ENCODE assay signal across 8 mouse cellular contexts in genomic region chr6:113530932-113531839, GRCm38 (mm10). TPM values are rescaled to one million over a fixed set of nuclear protein-coding genes. Genes with fewer than 3 reads are reported as not detected.
DNase-seq lines count a peak whose midpoint lies in the region; ATAC-seq and TF ChIP-seq lines count a peak whose summit lies in the region.

Gene Emc3, minus strand, starts transcription at chr6:113531652.
Gene Fancd2, plus strand, starts transcription at chr6:113531682.

- WGBS in cerebellum, adult 2 months = under 1% methylated on average over 47 of the region's 47 CpGs
- WGBS in lung, embryonic 14.5 days = under 1% methylated on average over 47 of the region's 47 CpGs

- no peak for TF ChIP-seq CTCF in cerebellum, adult 2 months (IDR thresholded peaks at IDR 0.05; ENCODE audit: borderline replicate concordance, insufficient read depth, low read depth, low read length)
- TF ChIP-seq CTCF in lung, embryonic 14.5 days (IDR thresholded peaks at IDR 0.05; ENCODE audit: low read depth) = no peak

- peak; percentile 73; the same call in 1 of the 2 replicates for TF ChIP-seq POLR2A in cerebellum, adult 2 months (IDR thresholded peaks at IDR 0.05; ENCODE audit: borderline replicate concordance, insufficient read depth, low read length)

- no peaks in the 10 kb centered on the region for H3K27me3 ChIP-seq in cerebellum, adult 2 months (ENCODE audit: control insufficient read depth, insufficient read depth, low read length)
- H3K27me3 ChIP-seq in lung, embryonic 14.5 days (ENCODE audit: insufficient read depth, low read length) = no peaks in the 10 kb centered on the region

- H3K9me3 ChIP-seq in lung, embryonic 14.5 days (ENCODE audit: low read depth, low read length) = no peaks in the 10 kb centered on the region

- ATAC-seq in hematopoietic stem cell, adult 5-6 weeks (replicated peaks in 1 of 2; ENCODE audit: insufficient read depth in 1 of 2, low FRiP score in 2 of 2, low TSS enrichment in 1 of 2, low read depth in 1 of 2, poor library complexity in 2 of 2, severe bottlenecking in 2 of 2) = peak; percentile 82 to 94
- ATAC-seq in lung, embryonic 14.5 days (ENCODE audit: insufficient read depth) = peak; percentile 95
- ATAC-seq in neutrophil, adult 5-6 weeks (ENCODE audit: extremely low read depth, insufficient number of reproducible peaks, low FRiP score, poor library complexity, severe bottlenecking) = peak; percentile 93

- H3K36me3 ChIP-seq in lung, embryonic 14.5 days (ENCODE audit: insufficient read depth) = peaks cover 9% of the 10 kb centered on the region

- peak within 1 kb of the TSS; percentile 45 for H3K27ac ChIP-seq in cerebellum, adult 2 months (ENCODE audit: insufficient read depth, low read length)
- H3K27ac ChIP-seq in lung, embryonic 14.5 days (ENCODE audit: low read depth) = peak within 1 kb of the TSS; percentile 69

- peaks cover 3% of the 10 kb centered on the region for H3K4me1 ChIP-seq in cerebellum, adult 2 months (ENCODE audit: control insufficient read depth, insufficient read depth, low read length)
- H3K4me1 ChIP-seq in lung, embryonic 14.5 days (ENCODE audit: insufficient read depth) = no peaks in the 10 kb centered on the region; the same call in 1 of the 2 replicates

- H3K4me2 ChIP-seq in lung, embryonic 14.5 days = peak within 1 kb of the TSS; percentile 89

- H3K9ac ChIP-seq in lung, embryonic 14.5 days = peak within 1 kb of the TSS; percentile 85

- H3K4me3 ChIP-seq in cerebellum, adult 2 months (replicated peaks; ENCODE audit: insufficient read depth, low read depth, low read length) = peak within 1 kb of the TSS; percentile 99
- H3K4me3 ChIP-seq in lung, embryonic 14.5 days (ENCODE audit: low read depth, low read length) = peak within 1 kb of the TSS; percentile 91

- peak; percentile 70 for DNase-seq in MEL-GATA-1-ER (ENCODE audit: extremely low read depth, low read depth)
- peak; percentile 90 to 95 for DNase-seq in cerebellum, adult 2 months
- DNase-seq in forelimb bud, embryonic 11.5 days (ENCODE audit: low read depth, low spot score) = peak; percentile 94
- DNase-seq in layer of hippocampus, adult 8-10 months (ENCODE audit: low spot score in 2 of 2) = peak; percentile 83 to 92
- DNase-seq in lung, embryonic 14.5 days = peak; percentile 97
- peak; percentile 92 for DNase-seq in testis, postnatal 14 days (ENCODE audit: low spot score)

RNA-seq across cellular contexts. Expression of gene Emc3, which starts in this region (rescaled TPM):
- polyA plus RNA-seq in cerebellum, adult 2 months (2012; rRNA removed) = 91.7 and 96.7 TPM in 2 replicates
- total RNA-seq in hematopoietic stem cell, adult 5-6 weeks (2017) = 31.2 and 37.1 TPM in 2 replicates
- total RNA-seq in layer of hippocampus, adult 8-10 months (2022) = 10 to 100 TPM; 62.1 to 75.3 (median 71.4) TPM
- polyA plus RNA-seq in lung, embryonic 14.5 days (2014; fragmentation: Nextera tagmentation; extraction: Ambion mirVana) = 92.8 and 97.6 TPM in 2 replicates
- total RNA-seq in neutrophil, adult 5-6 weeks (2017) = 27.6 and 38.4 TPM in 2 replicates

RNA-seq across cellular contexts. Expression of gene Fancd2, which starts in this region (rescaled TPM):
- polyA plus RNA-seq in cerebellum, adult 2 months (2012; rRNA removed) = 0.34 and 0.55 TPM in 2 replicates
- total RNA-seq in hematopoietic stem cell, adult 5-6 weeks (2017) = 22.0 and 25.4 TPM in 2 replicates
- total RNA-seq in layer of hippocampus, adult 8-10 months (2022) = 1 to 10 TPM; 2.0 to 2.5 (median 2.3) TPM
- 15.4 and 15.7 TPM in 2 replicates for polyA plus RNA-seq in lung, embryonic 14.5 days (2014; fragmentation: Nextera tagmentation; extraction: Ambion mirVana)
- 0.86 and 1.4 TPM in 2 replicates for total RNA-seq in neutrophil, adult 5-6 weeks (2017)

Comparison
In these comparisons a context has a peak if more than half of its experiments do, and no peak if none do; other contexts are left out.
1. Peak in every context shown above with its lines: DNase-seq, ATAC-seq, H3K4me3 ChIP-seq and H3K27ac ChIP-seq.
2. RNA of gene Fancd2 (polyA plus RNA-seq): 15.4 to 15.7 TPM in lung, embryonic 14.5 days; 0.34 to 0.55 TPM in cerebellum, adult 2 months; every median in the first group is over 10 times any median in the second.